Mouse (Mus musculus) midbrain, embryonic 14.5 days (tissue): ENCODE results near the gene Galm. TPM values are rescaled to one million over a fixed set of nuclear protein-coding genes. Genes with fewer than 3 reads are reported as not detected.

ENCODE experiments used
- ATAC-seq: fragments of 200-750 bp; cut with Nextera tagmentation; 2 replicates; pipeline ENCODE4 v1.8.0; 2017; ENCODE audit warnings: moderate number of reproducible peaks, moderate library complexity; ENCODE audit not compliant: low FRiP score, low TSS enrichment
- DNase-seq: peaks from one replicate; pipeline ENCODE4 v3.0.0-alpha.2; 2015
- H3K27ac ChIP-seq: fragments of 300-500 bp; sonication (generic); replicated peaks from 2 replicates; pipeline ENCODE4 v1.5.1; 2014; ENCODE audit warnings: mild to moderate bottlenecking, low read depth, low read length, moderate library complexity
- H3K27me3 ChIP-seq: fragments of 300-500 bp; sonication (generic); 2 replicates; pipeline ENCODE4 v1.6.1; 2014; ENCODE audit warnings: low read length, control low read depth, mixed read lengths; ENCODE audit not compliant: control insufficient read depth, insufficient read depth
- H3K36me3 ChIP-seq: fragments of 300-500 bp; sonication (generic); 2 replicates; pipeline ENCODE4 v1.6.1; 2014; ENCODE audit warnings: low read length, control low read depth; ENCODE audit not compliant: control insufficient read depth, insufficient read depth
- H3K4me1 ChIP-seq: fragments of 300-500 bp; sonication (generic); 2 replicates; pipeline ENCODE4 v1.6.1; 2014; ENCODE audit warnings: mild to moderate bottlenecking, antibody characterized with exemption, low read length, control low read depth; ENCODE audit not compliant: control insufficient read depth, insufficient read depth
- H3K4me2 ChIP-seq: fragments of 300-500 bp; sonication (generic); 2 replicates; pipeline ENCODE4 v1.6.1; 2014; ENCODE audit warnings: mild to moderate bottlenecking, low read length, moderate library complexity
- H3K4me3 ChIP-seq: fragments of 300-500 bp; sonication (generic); replicated peaks from 2 replicates; pipeline ENCODE4 v1.5.1; 2014; ENCODE audit warnings: low read depth, low read length
- H3K9ac ChIP-seq: fragments of 300-500 bp; sonication (generic); replicated peaks from 2 replicates; pipeline ENCODE4 v1.6.1; 2014; ENCODE audit warnings: mild to moderate bottlenecking, low read length, moderate library complexity
- H3K9me3 ChIP-seq: fragments of 300-500 bp; sonication (generic); 2 replicates; pipeline ENCODE4 v1.6.1; 2016; ENCODE audit warnings: low read length, control low read depth, mixed read lengths; ENCODE audit not compliant: control insufficient read depth
- WGBS: fragments of 180-500 bp; shearing (Covaris S2); extraction: QIAGEN DNeasy Blood & Tissue Kit; methylation state at CpG from one replicate; pipeline ENCODE4 v1.1.7; 2014; 5-methylcytosine and 5-hydroxymethylcytosine counted together
- polyA plus RNA-seq: library from polyadenylated mRNA; unstranded; fragments of >200 nt; fragmentation: Nextera tagmentation; extraction: Ambion mirVana; gene quantifications from 2 replicates; pipeline ENCODE4 v1.2.1, GENCODE M21; 2014

The Galm gene
- polyA plus RNA-seq, 1 experiment from 2014 or later: 1.6 TPM

DNA sequence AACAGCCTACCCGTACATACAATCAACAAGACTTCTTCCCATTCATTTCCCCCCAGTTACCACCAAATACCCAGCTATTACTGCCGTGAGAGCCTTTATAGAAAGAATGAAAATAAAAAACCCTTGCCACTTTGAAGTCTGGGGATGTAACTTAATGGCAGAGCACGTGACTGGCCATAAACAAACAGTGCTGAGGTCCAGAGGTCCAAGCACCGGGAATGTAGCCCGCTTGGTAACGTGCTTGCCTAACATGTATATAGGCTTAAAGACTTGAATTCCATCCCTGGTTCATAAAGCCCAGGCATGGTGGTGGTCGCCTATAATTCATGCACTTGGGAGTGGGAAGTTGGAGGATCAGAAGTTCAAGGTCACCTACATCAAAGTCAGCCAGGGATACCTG, 4.6 kb downstream of the Galm start:
- H3K36me3 ChIP-seq: no peaks in the 10 kb centered on the region
- no peaks in the 10 kb centered on the region for H3K9me3 ChIP-seq
- ATAC-seq: no peak
- peaks cover 10% of the 10 kb centered on the region; the same call in 1 of the 2 replicates for H3K4me1 ChIP-seq
- H3K27ac ChIP-seq: no peak overlapping the region
- H3K9ac ChIP-seq: no peak overlapping the region
- no peak overlapping the region for H3K4me2 ChIP-seq
- H3K27me3 ChIP-seq: no peaks in the 10 kb centered on the region
- H3K4me3 ChIP-seq: no peak overlapping the region
- 78% methylated on average over 7 of the region's 7 CpGs for WGBS
- no peak for DNase-seq

DNA sequence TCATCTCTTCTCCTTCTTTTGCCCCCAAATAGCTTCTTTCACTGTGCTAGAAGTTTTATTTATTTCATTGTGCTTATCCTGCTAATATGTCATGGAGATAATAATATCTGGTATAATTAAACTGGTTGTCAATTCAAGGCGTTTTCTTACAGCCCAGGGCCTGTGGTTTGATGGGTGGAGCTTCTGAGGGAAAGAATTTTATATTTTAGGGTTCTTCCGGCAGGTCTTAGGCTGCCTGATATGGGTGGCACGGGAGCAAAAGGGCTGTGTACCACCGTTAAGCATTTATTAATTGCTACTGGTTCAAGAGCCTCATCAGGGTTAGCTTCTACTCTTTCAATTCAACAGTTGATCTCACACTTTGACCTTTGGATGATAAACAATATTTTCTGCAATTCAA, 5.2 kb downstream of the Galm start:
- Histone ChIP-seq H3K4me2 (no peak overlapping the region), H3K36me3 (no peaks in the 10 kb centered on the region), H3K9me3 (no peaks in the 10 kb centered on the region), H3K9ac (no peak overlapping the region), H3K27me3 (no peaks in the 10 kb centered on the region), H3K4me1 (peaks cover 9% of the 10 kb centered on the region; the same call in 1 of the 2 replicates), H3K27ac (no peak overlapping the region), H3K4me3 (no peak overlapping the region)
- DNase-seq: no peak
- ATAC-seq: no peak
- 91% methylated on average over 4 of the region's 4 CpGs for whole genome bisulfite sequencing

DNA sequence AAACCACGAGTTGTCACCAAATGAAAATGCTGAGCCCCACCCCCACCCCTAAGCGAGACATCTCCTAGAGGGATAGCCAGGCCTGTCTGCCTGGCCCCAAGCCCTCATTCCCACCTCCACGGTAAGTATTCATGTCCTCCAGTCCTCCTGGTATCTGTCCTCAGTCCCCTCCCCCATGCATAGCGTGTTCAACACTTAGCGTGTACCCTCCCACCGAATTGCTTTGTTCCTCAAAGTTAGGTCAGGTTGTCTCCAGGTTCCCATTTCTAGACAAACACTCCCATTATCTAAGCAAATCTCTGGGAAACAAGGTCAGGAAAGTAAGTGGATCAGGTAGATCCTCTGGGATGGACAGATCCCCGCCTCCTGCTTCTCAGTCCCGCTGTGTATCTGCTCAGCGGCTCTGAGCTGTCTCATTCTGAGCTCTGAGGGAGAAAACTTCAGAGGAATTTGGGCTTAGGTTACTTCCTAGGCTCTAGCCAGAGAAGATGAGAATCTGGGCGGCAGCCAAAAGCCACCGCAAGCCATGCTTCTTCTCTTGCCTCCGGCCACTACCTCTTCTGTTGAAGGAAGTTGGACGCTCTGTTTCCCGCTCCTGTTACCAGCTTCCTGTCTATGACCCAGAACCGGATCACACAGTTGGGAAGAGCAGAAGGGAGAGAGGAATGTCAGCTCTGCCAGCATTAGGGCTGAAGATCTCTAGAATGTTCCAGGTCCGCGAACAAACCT, 11.3 kb downstream of the Galm start:
- Histone ChIP-seq H3K36me3 (no peaks in the 10 kb centered on the region), H3K9me3 (no peaks in the 10 kb centered on the region), H3K27me3 (no peaks in the 10 kb centered on the region), H3K27ac (no peak overlapping the region), H3K9ac (no peak overlapping the region), H3K4me3 (no peak overlapping the region), H3K4me1 (no peaks in the 10 kb centered on the region), H3K4me2 (no peak overlapping the region)
- 83% methylated on average over 17 of the region's 17 CpGs for WGBS
- no peak for ATAC-seq
- no peak for DNase-seq

DNA sequence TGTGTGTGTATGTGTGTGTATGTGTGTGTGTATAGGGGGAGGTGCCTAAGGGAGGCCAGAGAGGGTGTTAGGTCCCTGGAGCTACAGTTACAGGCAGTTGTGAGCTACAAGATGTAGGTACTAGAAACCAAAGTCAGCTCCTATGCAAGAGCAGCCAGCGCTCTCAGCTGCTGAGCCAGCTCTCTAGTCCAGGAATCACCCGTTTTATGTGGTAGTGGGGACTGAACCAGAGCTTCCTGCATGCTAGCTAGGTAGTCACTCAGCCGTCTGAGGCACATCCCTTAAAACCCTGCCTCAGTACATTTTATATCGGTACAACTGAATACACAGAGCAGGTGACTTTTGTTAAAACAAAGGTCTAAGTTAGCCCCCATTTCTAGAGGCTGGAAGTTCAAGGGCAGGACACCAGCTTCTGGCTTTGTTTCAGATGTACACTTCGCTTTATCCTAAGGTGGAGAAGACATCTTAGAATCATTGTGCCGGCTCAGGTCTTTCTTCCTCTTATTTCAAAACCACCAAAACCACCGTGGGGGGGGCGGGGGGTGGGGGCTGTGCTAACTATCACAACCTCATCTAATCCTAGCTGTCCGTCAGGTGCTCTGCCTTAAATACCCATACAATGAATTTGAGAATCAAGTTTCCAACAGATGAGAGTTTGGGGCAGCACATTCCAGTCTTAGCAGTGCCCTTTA, 12.6 kb downstream of the Galm start:
- Histone ChIP-seq H3K9ac (no peak overlapping the region), H3K4me2 (no peak overlapping the region), H3K36me3 (no peaks in the 10 kb centered on the region), H3K4me3 (no peak overlapping the region), H3K4me1 (no peaks in the 10 kb centered on the region), H3K9me3 (no peaks in the 10 kb centered on the region), H3K27me3 (no peaks in the 10 kb centered on the region), H3K27ac (no peak overlapping the region)
- WGBS: 83% methylated on average over 9 of the region's 9 CpGs
- ATAC-seq (no peak), DNase-seq (no peak)

DNA sequence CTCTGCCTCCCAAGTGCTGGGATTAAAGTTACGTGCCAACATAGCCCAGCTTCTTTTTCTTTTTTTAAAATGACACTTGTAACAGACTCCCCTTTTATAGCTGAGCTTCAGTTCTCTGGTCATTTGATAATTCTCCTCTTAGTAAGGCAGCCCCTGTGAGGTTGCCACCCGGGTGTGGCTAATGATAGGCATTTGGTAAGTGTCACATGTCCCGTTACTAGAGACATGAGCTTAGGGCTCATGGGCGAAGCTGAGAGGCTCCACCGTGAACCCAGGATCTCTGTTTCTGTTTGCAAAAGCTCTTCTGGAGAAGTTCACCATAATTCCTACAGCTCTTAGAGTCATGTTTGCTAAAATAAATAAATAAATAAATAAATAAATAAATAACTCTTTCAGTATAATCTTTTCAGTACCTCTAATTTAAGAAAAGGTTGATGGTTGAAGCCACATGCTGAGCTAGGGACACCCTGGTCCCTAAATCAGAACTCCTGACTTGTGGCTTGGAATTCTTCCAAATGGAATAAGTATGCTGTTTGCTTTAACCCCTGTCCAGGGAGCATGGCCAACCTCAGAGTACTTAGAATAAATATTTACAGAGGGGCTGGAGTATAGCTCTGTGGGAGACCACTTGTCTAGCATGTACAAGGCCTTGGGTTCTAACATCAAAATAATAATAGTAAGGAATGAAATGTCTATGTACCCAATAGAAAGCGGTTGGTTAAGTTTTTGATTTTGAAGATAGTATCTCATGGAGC, 16.4 kb downstream of the Galm start:
- Histone ChIP-seq H3K9me3 (no peaks in the 10 kb centered on the region), H3K27ac (no peak overlapping the region), H3K36me3 (no peaks in the 10 kb centered on the region), H3K4me2 (no peak overlapping the region), H3K27me3 (no peaks in the 10 kb centered on the region), H3K4me1 (no peaks in the 10 kb centered on the region), H3K4me3 (no peak overlapping the region), H3K9ac (no peak overlapping the region)
- DNase-seq (no peak), ATAC-seq (no peak)
- WGBS: 89% methylated on average over 6 of the region's 6 CpGs

DNA sequence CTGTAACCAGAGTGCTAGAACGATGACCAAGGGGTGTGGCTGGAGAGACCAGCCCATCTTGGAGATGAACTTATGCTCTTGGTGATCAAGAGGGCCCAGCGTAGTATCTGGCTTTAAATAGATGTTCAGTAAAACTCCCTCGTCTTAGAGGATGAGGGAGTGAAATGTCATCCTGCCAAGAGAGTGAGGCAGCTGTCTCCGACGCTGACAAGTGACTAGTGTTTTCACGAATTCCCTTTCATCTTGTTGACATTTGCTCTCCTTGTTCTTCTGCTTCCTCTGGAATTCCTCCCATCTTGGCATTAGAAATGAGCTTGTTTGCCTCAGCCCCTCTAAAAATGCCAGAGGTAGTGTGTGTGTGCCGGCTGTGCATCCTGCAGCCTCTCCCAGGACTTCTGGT, 17.9 kb downstream of the Galm start:
- 64% methylated on average over 7 of the region's 7 CpGs for WGBS
- no peak for DNase-seq
- H3K4me2 ChIP-seq: no peak overlapping the region
- no peaks in the 10 kb centered on the region for H3K4me1 ChIP-seq
- no peaks in the 10 kb centered on the region for H3K9me3 ChIP-seq
- no peaks in the 10 kb centered on the region for H3K36me3 ChIP-seq
- H3K27me3 ChIP-seq: no peaks in the 10 kb centered on the region
- no peak overlapping the region for H3K9ac ChIP-seq
- ATAC-seq: no peak
- no peak overlapping the region for H3K27ac ChIP-seq
- no peak overlapping the region for H3K4me3 ChIP-seq

DNA sequence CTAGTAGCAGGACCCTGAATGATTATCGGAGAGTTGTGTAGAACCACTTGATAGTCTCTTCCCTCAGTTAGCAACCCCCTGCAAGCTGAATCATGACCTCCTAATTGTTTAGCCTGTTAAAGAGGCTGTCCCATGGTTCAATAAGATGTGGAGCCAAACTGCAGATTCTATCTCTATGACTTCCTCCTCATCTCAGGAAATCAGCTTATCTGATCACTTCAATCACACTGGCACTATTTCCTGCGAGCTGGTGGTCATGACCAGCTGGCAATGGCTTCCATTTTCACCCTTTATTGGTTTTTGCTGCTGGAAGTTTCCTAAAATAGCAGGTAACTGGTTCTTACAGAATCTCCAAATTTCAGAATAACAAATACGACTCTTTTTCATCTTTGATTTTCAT, 18.5 kb downstream of the Galm start:
- no peak for DNase-seq
- no peaks in the 10 kb centered on the region for H3K27me3 ChIP-seq
- H3K36me3 ChIP-seq: no peaks in the 10 kb centered on the region
- 89% methylated on average over 3 of the region's 3 CpGs for WGBS
- H3K4me3 ChIP-seq: no peak overlapping the region
- no peak overlapping the region for H3K9ac ChIP-seq
- H3K4me1 ChIP-seq: no peaks in the 10 kb centered on the region
- no peak overlapping the region for H3K27ac ChIP-seq
- no peak for ATAC-seq
- no peaks in the 10 kb centered on the region for H3K9me3 ChIP-seq
- no peak overlapping the region for H3K4me2 ChIP-seq

DNA sequence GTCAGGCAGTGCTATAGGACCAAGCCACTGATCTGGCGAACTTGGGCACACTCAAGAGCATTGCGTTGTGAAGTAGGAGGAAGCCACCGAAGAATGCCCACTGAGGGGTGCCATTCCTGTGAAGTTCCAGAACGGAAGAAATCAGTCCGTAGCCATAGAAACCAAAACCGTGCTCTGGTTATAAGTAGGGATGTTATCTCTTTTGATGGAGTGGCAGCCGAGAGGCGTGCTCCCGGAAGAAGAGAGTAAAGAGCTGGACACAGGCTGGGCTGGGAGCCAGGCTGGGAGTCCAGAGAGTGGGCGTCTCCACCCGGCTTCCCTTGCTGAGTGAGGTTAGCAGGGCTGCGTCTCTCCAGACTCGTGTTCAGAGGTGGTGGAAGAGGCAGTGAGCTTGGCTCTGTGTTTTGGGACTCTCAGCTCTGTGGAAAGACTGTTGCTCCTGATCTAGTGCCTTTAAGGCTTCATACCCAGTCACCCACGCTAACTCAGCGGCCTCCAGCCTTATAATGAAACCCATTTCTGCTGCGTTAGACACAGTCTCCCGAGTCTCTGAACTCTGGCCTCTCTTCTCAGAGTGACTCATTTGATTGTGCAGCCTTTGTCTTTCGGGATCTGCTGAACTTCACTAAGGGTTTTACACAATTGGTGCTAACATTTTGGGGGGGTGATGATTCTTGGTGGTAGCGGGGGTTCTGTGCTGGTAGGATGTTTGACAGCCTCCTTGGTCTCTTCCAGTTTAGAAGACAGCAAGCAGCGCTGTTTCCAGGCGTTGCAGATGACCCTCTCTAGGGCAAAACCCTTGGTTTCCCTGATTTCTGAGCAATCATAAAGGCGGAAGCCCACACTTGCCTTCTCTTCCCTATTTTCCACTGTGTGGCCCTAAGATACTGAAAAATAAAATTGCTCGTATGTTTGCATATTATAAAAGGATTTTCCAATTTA, 21.1 kb downstream of the Galm start:
- no peaks in the 10 kb centered on the region for H3K9me3 ChIP-seq
- H3K4me2 ChIP-seq: peak overlapping the region; percentile 9
- no peak overlapping the region for H3K9ac ChIP-seq
- no peaks in the 10 kb centered on the region for H3K27me3 ChIP-seq
- 54% methylated on average over 23 of the region's 23 CpGs for WGBS
- H3K4me1 ChIP-seq: no peaks in the 10 kb centered on the region
- peak; percentile 65 for DNase-seq
- no peak for ATAC-seq
- no peak overlapping the region for H3K27ac ChIP-seq
- no peaks in the 10 kb centered on the region for H3K36me3 ChIP-seq
- no peak overlapping the region for H3K4me3 ChIP-seq
